Mouse (Mus musculus) stomach, postnatal 0 days (tissue): ENCODE measurements around the gene Sytl3. TPM values are rescaled to one million over a fixed set of nuclear protein-coding genes. Genes with fewer than 3 reads are reported as not detected.

ENCODE experiments used
- ATAC-seq: fragments of 200-750 bp; cut with Nextera tagmentation; 2 replicates; pipeline ENCODE4 v1.8.0; 2017; ENCODE audit not compliant: low FRiP score, low TSS enrichment
- DNase-seq: peaks from one replicate; pipeline ENCODE4 v3.0.0-alpha.2; 2016; ENCODE audit warnings: low spot score
- H3K27ac ChIP-seq: fragments of 300-500 bp; sonication (generic); replicated peaks from 2 replicates; pipeline ENCODE4 v1.5.1; 2014; ENCODE audit warnings: mild to moderate bottlenecking, control low read depth
- H3K27me3 ChIP-seq: fragments of 300-500 bp; sonication (generic); 2 replicates; pipeline ENCODE4 v1.6.1; 2014; ENCODE audit warnings: low read length; ENCODE audit not compliant: control insufficient read depth, insufficient read depth
- H3K36me3 ChIP-seq: fragments of 300-500 bp; sonication (generic); 2 replicates; pipeline ENCODE4 v1.6.1; 2014; ENCODE audit warnings: low read length, mixed read lengths; ENCODE audit not compliant: control insufficient read depth, insufficient read depth
- H3K4me1 ChIP-seq: fragments of 300-500 bp; sonication (generic); replicated peaks from 2 replicates; pipeline ENCODE4 v1.6.1; 2014; ENCODE audit warnings: antibody characterized with exemption; ENCODE audit not compliant: control insufficient read depth, insufficient read depth
- H3K4me2 ChIP-seq: fragments of 300-500 bp; sonication (generic); replicated peaks from 2 replicates; pipeline ENCODE4 v1.6.1; 2014; ENCODE audit warnings: low read depth, mild to moderate bottlenecking, control low read depth, moderate library complexity
- H3K4me3 ChIP-seq: fragments of 300-500 bp; sonication (generic); 2 replicates; pipeline ENCODE4 v1.5.1; 2014; ENCODE audit warnings: low read depth, low read length, control low read depth
- H3K9ac ChIP-seq: fragments of 300-500 bp; sonication (generic); 2 replicates; pipeline ENCODE4 v1.6.1; 2014; ENCODE audit warnings: mild to moderate bottlenecking, low read length, control low read depth, mixed read lengths
- H3K9me3 ChIP-seq: fragments of 300-500 bp; sonication (generic); 2 replicates; pipeline ENCODE4 v1.6.1; 2016; ENCODE audit warnings: low read length; ENCODE audit not compliant: control insufficient read depth
- CTCF ChIP-seq: IDR thresholded peaks from 2 replicates; pipeline ENCODE4 v1.5.1; 2016; ENCODE audit warnings: antibody characterized with exemption, low read depth, mild to moderate bottlenecking, moderate library complexity
- EP300 ChIP-seq: optimal IDR thresholded peaks from 2 replicates; pipeline ENCODE3; 2016; ENCODE audit warnings: antibody characterized with exemption
- WGBS: fragments of 180-500 bp; shearing (Covaris S2); extraction: QIAGEN DNeasy Blood & Tissue Kit; methylation state at CpG from one replicate; pipeline ENCODE4 v1.1.7; 2014; 5-methylcytosine and 5-hydroxymethylcytosine counted together
- polyA plus RNA-seq: library from polyadenylated mRNA; unstranded; fragments of >200 nt; fragmentation: Nextera tagmentation; extraction: Ambion mirVana; gene quantifications from 2 replicates; pipeline ENCODE4 v1.2.1, GENCODE M21; 2015

Sytl3 gene
- polyA plus RNA-seq, 1 experiment from 2014 or later: 0.99 TPM

GRCm38 (mm10) chr17:6740331-6741170, 81.7 kb downstream of the Sytl3 start:
- H3K27ac ChIP-seq: no peak overlapping the region
- H3K9ac ChIP-seq: no peak overlapping the region
- TF ChIP-seq CTCF (no peak), EP300 (no peak)
- no peak overlapping the region for H3K4me2 ChIP-seq
- H3K4me1 ChIP-seq: no peaks in the 10 kb centered on the region
- H3K4me3 ChIP-seq: no peak overlapping the region
- peaks cover 18% of the 10 kb centered on the region for H3K36me3 ChIP-seq
- 88% methylated on average over 19 of the region's 19 CpGs for WGBS
- DNase-seq (peak; percentile 16), ATAC-seq (no peak)
- H3K9me3 ChIP-seq: no peaks in the 10 kb centered on the region
- no peaks in the 10 kb centered on the region for H3K27me3 ChIP-seq

DNA sequence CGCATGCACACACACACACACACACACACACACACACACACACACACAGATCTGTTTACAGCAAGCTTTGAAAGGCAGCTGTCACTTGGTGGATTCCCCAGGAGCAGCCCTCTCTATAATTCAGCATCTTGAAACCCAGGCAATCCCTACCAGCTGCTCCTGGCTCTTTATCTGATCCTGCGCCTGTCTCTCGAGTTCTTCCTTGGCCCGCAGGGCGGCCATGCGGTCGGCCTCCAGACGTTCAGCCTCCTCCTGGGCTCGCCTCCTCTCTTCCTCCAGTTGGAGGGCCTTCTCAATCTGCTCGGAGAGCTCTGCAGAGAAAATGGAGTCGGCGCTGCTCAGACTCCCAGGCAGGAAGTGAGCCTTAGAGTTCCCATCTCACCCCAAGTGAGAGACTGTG, 82.4 kb downstream of the Sytl3 start:
- 87% methylated on average over 12 of the region's 12 CpGs for WGBS
- Histone ChIP-seq H3K4me3 (no peak overlapping the region), H3K9me3 (no peaks in the 10 kb centered on the region), H3K4me2 (no peak overlapping the region), H3K9ac (no peak overlapping the region), H3K27ac (no peak overlapping the region), H3K27me3 (no peaks in the 10 kb centered on the region), H3K4me1 (no peaks in the 10 kb centered on the region), H3K36me3 (peaks cover 21% of the 10 kb centered on the region)
- ATAC-seq (no peak), DNase-seq (no peak)
- TF ChIP-seq EP300 (no peak), CTCF (no peak)

GRCm38 (mm10) chr17:6742083-6743038, 83.5 kb downstream of the Sytl3 start:
- Histone ChIP-seq H3K27me3 (no peaks in the 10 kb centered on the region), H3K36me3 (peaks cover 21% of the 10 kb centered on the region), H3K9ac (no peak overlapping the region), H3K9me3 (no peaks in the 10 kb centered on the region), H3K27ac (peak overlapping the region; percentile 40), H3K4me3 (no peak overlapping the region), H3K4me2 (no peak overlapping the region), H3K4me1 (no peaks in the 10 kb centered on the region)
- WGBS: 66% methylated on average over 33 of the region's 33 CpGs
- DNase-seq: peak; percentile 40
- TF ChIP-seq CTCF (no peak), EP300 (no peak)
- ATAC-seq: no peak; the same call in 1 of the 2 replicates

GRCm38 (mm10) chr17:6743039-6743575, 84.2 kb downstream of the Sytl3 start:
- ATAC-seq (no peak), DNase-seq (no peak)
- no peaks in the 10 kb centered on the region for H3K4me1 ChIP-seq
- no peak overlapping the region for H3K9ac ChIP-seq
- peaks cover 21% of the 10 kb centered on the region for H3K36me3 ChIP-seq
- 81% methylated on average over 11 of the region's 11 CpGs for WGBS
- no peak overlapping the region for H3K4me3 ChIP-seq
- H3K9me3 ChIP-seq: no peaks in the 10 kb centered on the region
- H3K27me3 ChIP-seq: no peaks in the 10 kb centered on the region
- TF ChIP-seq CTCF (no peak), EP300 (no peak)
- no peak overlapping the region for H3K27ac ChIP-seq
- no peak overlapping the region for H3K4me2 ChIP-seq

- H3K4me3 ChIP-seq: no peak overlapping the region
- H3K9me3 ChIP-seq: no peaks in the 10 kb centered on the region
- H3K9ac ChIP-seq: no peak overlapping the region
- peaks cover 21% of the 10 kb centered on the region for H3K36me3 ChIP-seq
- no peak overlapping the region for H3K27ac ChIP-seq
- WGBS: 55% methylated on average over 11 of the region's 11 CpGs
- DNase-seq (peak; percentile 18), ATAC-seq (no peak)
- TF ChIP-seq EP300 (no peak), CTCF (no peak)
- no peak overlapping the region for H3K4me2 ChIP-seq
- H3K4me1 ChIP-seq: no peaks in the 10 kb centered on the region
- no peaks in the 10 kb centered on the region for H3K27me3 ChIP-seq
These were observed 84.9 kb downstream of the Sytl3 start for GRCm38 (mm10) chr17:6743787-6744239.
